Mouse (Mus musculus): ENCODE results near the gene Tnfaip1. TPM values are rescaled to one million over a fixed set of nuclear protein-coding genes. Genes with fewer than 3 reads are reported as not detected.
A peak's percentile ranks its signal among the peaks of the same experiment; 100 is the strongest.
"Not testable (repeated sequence)": the region's sequence is repeated elsewhere in the genome, so short reads cannot be mapped to it uniquely, and the experiment has no call there.

Gene Tnfaip1
- polyA plus RNA-seq, 1 experiment from 2014 or later = 67.1 TPM

DNA sequence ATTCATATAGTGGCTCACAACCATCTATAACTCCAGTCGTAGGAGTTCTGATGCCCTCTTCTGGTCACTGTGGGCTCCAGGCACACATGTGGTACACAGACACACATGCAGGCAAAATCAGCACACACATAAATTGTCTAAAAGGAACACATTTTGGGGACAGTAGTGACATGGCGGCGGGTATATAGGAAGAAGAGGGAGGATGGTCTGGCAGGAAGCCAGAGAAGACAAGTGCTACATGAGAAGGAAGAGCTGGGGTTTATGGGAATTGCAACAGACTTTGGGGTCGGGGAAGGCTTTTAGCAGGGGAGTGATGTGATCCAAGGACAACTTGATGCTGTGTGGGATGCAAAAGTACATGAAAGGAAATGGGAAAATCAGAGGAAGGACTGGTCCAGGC, 1.6 kb downstream of the Tnfaip1 start:
- Histone ChIP-seq H3K27ac (replicated peaks) (0 out of 2 replicates have a peak overlapping the region, but pooled peaks have one; percentile 92), H3K9me3 (no peaks in the 10 kb centered on the region), H3K36me3 (peaks cover 18% of the 10 kb centered on the region), H3K4me3 (peak overlapping the region; percentile 55; the same call in 1 of the 2 replicates), H3K4me2 (replicated peaks) (peak overlapping the region; percentile 71), H3K27me3 (no peaks in the 10 kb centered on the region), H3K9ac (replicated peaks) (no peak overlapping the region), H3K4me1 (peaks cover 27% of the 10 kb centered on the region)
- no peak for ATAC-seq (replicated peaks)
- 84% methylated on average over 4 of the region's 4 CpGs for WGBS

DNA sequence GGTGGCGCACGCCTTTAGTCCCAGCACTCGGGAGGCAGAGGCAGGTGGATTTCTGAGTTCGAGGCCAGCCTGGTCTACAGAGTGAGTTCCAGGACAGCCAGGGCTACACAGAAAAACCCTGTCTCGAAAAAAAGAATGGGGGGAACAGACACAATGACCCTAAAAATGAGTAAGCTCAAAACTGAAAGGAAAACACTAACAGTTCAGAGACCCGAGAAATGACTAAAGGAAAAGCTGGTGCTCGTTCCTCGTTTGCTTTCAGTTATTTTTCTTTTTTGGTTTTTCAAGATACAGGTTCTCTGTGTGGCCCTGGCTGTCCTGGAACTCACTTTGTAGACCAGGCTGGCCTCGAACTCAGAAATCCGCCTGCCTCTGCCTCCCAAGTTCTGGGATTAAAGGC, 4.6 kb downstream of the Tnfaip1 start:
- Histone ChIP-seq H3K27ac (replicated peaks) (0 out of 2 replicates have a peak overlapping the region, but pooled peaks have one; percentile 21), H3K36me3 (peaks cover 33% of the 10 kb centered on the region), H3K4me1 (peaks cover 13% of the 10 kb centered on the region)
- not testable (repeated sequence) for H3K27me3 ChIP-seq; H3K9ac ChIP-seq (replicated peaks); H3K4me3 ChIP-seq; H3K9me3 ChIP-seq; ATAC-seq (replicated peaks); H3K4me2 ChIP-seq (replicated peaks)
- 92% methylated on average over 10 of the region's 10 CpGs for WGBS

- WGBS = 86% methylated on average over 6 of the region's 6 CpGs
- Histone ChIP-seq H3K4me1 (peaks cover 13% of the 10 kb centered on the region), H3K27me3 (no peaks in the 10 kb centered on the region), H3K4me2 (replicated peaks) (no peak overlapping the region), H3K36me3 (peaks cover 38% of the 10 kb centered on the region), H3K4me3 (no peak overlapping the region), H3K9ac (replicated peaks) (no peak overlapping the region), H3K9me3 (no peaks in the 10 kb centered on the region), H3K27ac (replicated peaks) (0 out of 2 replicates have a peak overlapping the region, but pooled peaks have one; percentile 21)
- ATAC-seq (replicated peaks) = no peak
Measured at GRCm38 (mm10) chr11:78531046-78531445, 5.1 kb downstream of the Tnfaip1 start.

DNA sequence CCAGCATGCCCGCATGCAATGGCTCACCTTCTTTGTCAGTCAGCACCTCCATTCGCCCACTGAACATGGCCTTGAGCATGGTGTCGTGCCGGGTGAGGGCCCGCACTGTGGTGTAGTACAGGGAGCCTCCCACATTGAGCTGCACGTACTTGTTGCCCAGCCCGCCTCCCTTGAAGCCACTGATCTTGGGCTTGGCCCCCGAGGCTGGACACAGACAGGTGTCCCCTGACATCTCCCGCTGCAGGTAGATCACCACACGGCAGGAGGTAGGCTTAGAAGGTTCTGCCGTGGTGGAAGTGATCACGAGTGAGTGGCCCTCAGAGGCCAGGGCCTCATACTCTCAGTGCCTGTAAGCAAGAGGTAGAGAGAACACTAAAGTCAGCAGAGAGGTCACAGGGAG, 6.1 kb downstream of the Tnfaip1 start:
- Histone ChIP-seq H3K9ac (replicated peaks) (no peak overlapping the region), H3K36me3 (peaks cover 48% of the 10 kb centered on the region), H3K4me1 (peaks cover 9% of the 10 kb centered on the region), H3K27me3 (no peaks in the 10 kb centered on the region), H3K27ac (replicated peaks) (no peak overlapping the region), H3K4me3 (no peak overlapping the region), H3K4me2 (replicated peaks) (no peak overlapping the region), H3K9me3 (no peaks in the 10 kb centered on the region)
- 90% methylated on average over 12 of the region's 12 CpGs for WGBS
- no peak for ATAC-seq (replicated peaks)

GRCm38 (mm10) chr11:78528714-78529113, 7.4 kb downstream of the Tnfaip1 start:
- no peak for ATAC-seq (replicated peaks)
- H3K4me3 ChIP-seq = no peak overlapping the region
- no peaks in the 10 kb centered on the region for H3K4me1 ChIP-seq
- no peak overlapping the region for H3K27ac ChIP-seq (replicated peaks)
- no peak overlapping the region for H3K9ac ChIP-seq (replicated peaks)
- H3K9me3 ChIP-seq = no peaks in the 10 kb centered on the region
- H3K27me3 ChIP-seq = no peaks in the 10 kb centered on the region
- peaks cover 61% of the 10 kb centered on the region for H3K36me3 ChIP-seq
- no peak overlapping the region for H3K4me2 ChIP-seq (replicated peaks)
- 84% methylated on average over 9 of the region's 9 CpGs for WGBS

DNA sequence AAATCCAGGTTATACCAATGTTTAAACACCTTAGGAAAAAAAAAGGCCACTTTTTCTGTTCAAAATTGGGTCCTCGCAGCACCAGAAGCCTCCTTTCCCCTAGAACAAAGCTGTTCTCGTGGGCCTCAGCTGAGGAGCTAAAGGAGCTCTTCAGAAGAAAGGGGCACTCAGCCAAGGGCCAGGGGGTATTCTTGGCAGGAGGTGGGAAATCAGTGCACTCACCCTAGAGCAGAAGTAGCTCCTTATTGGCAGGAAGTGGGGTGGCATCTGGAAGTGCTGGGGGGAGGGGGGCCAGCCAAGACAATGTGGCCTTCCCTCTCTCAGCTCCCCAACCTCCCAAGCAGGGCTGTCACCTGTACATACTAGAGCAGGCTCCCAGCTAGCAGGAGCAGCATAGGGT, 11.3 kb downstream of the Tnfaip1 start:
- Histone ChIP-seq H3K4me2 (replicated peaks) (no peak overlapping the region), H3K36me3 (peaks cover 93% of the 10 kb centered on the region), H3K27ac (replicated peaks) (peak overlapping the region; percentile 7; the same call in 1 of the 2 replicates), H3K9me3 (no peaks in the 10 kb centered on the region), H3K9ac (replicated peaks) (no peak overlapping the region), H3K4me1 (no peaks in the 10 kb centered on the region), H3K4me3 (no peak overlapping the region), H3K27me3 (no peaks in the 10 kb centered on the region)
- WGBS = 35% methylated on average over 2 of the region's 2 CpGs
- ATAC-seq (replicated peaks) = no peak

- WGBS = 84% methylated on average over 9 of the region's 9 CpGs
- Histone ChIP-seq H3K9me3 (no peaks in the 10 kb centered on the region), H3K9ac (replicated peaks) (no peak overlapping the region), H3K36me3 (peaks cover 95% of the 10 kb centered on the region), H3K27me3 (no peaks in the 10 kb centered on the region), H3K4me3 (no peak overlapping the region), H3K4me2 (replicated peaks) (no peak overlapping the region), H3K27ac (replicated peaks) (0 out of 2 replicates have a peak overlapping the region, but pooled peaks have one; percentile 21), H3K4me1 (no peaks in the 10 kb centered on the region)
- no peak for ATAC-seq (replicated peaks)
Measured at GRCm38 (mm10) chr11:78523241-78523955, 12.7 kb downstream of the Tnfaip1 start.

DNA sequence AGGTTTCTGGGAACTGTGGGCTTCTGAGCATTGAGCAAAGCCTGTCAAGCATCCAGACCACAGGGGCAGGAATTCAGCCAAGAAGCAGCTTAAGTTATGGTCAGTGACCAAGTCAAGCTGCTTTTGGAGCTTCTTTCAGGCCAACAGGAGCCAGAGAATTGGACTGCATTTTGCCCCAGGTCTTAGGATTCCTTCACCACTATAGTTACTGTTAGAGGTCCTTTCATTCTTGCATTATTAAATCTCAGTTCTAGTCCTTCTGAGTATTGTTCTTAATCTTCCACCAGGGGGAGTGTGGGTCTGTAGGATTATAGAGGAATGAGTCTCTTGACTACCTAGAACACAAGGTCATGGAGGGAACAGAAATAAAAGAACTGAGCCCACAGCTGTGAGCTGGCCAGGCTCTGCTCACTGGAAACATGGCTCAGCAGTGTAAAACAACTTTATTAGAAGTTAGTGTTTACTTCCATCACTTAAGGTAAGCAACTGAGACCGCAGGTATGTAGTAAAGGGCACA, 13.6 kb downstream of the Tnfaip1 start:
- no peaks in the 10 kb centered on the region for H3K9me3 ChIP-seq
- no peak overlapping the region for H3K27ac ChIP-seq (replicated peaks)
- no peak overlapping the region for H3K4me2 ChIP-seq (replicated peaks)
- no peaks in the 10 kb centered on the region for H3K4me1 ChIP-seq
- peaks cover 97% of the 10 kb centered on the region for H3K36me3 ChIP-seq
- WGBS = 96% methylated on average over 1 of the region's 1 CpGs
- no peak overlapping the region for H3K9ac ChIP-seq (replicated peaks)
- H3K27me3 ChIP-seq = no peaks in the 10 kb centered on the region
- no peak for ATAC-seq (replicated peaks)
- H3K4me3 ChIP-seq = no peak overlapping the region

GRCm38 (mm10) chr11:78521880-78522279, 14.3 kb downstream of the Tnfaip1 start:
- peaks cover 92% of the 10 kb centered on the region for H3K36me3 ChIP-seq
- H3K9me3 ChIP-seq = no peaks in the 10 kb centered on the region
- ATAC-seq (replicated peaks) = no peak
- H3K27me3 ChIP-seq = no peaks in the 10 kb centered on the region
- H3K4me3 ChIP-seq = no peak overlapping the region
- no peaks in the 10 kb centered on the region for H3K4me1 ChIP-seq
- 90% methylated on average over 3 of the region's 3 CpGs for WGBS
- no peak overlapping the region for H3K27ac ChIP-seq (replicated peaks)
- H3K9ac ChIP-seq (replicated peaks) = no peak overlapping the region
- H3K4me2 ChIP-seq (replicated peaks) = no peak overlapping the region

GRCm38 (mm10) chr11:78518931-78519330, 17.2 kb downstream of the Tnfaip1 start:
- Histone ChIP-seq H3K9ac (replicated peaks) (no peak overlapping the region), H3K4me3 (no peak overlapping the region), H3K9me3 (no peaks in the 10 kb centered on the region), H3K4me1 (no peaks in the 10 kb centered on the region), H3K27me3 (no peaks in the 10 kb centered on the region), H3K27ac (replicated peaks) (no peak overlapping the region), H3K36me3 (peaks cover 89% of the 10 kb centered on the region), H3K4me2 (replicated peaks) (no peak overlapping the region)
- no peak for ATAC-seq (replicated peaks)
- WGBS = 90% methylated on average over 10 of the region's 10 CpGs

GRCm38 (mm10) chr11:78515549-78516325, 20.4 kb downstream of the Tnfaip1 start:
- Histone ChIP-seq H3K4me3 (no peak overlapping the region), H3K27me3 (no peaks in the 10 kb centered on the region), H3K9me3 (no peaks in the 10 kb centered on the region), H3K4me2 (replicated peaks) (no peak overlapping the region), H3K36me3 (peaks cover 58% of the 10 kb centered on the region), H3K4me1 (peaks cover 19% of the 10 kb centered on the region), H3K9ac (replicated peaks) (no peak overlapping the region), H3K27ac (replicated peaks) (no peak overlapping the region)
- WGBS = 71% methylated on average over 2 of the region's 2 CpGs
- ATAC-seq (replicated peaks) = no peak

- Histone ChIP-seq H3K4me1 (peaks cover 19% of the 10 kb centered on the region), H3K27ac (replicated peaks) (no peak overlapping the region), H3K9ac (replicated peaks) (peak overlapping the region; percentile 98), H3K27me3 (no peaks in the 10 kb centered on the region), H3K4me3 (peak overlapping the region; percentile 96), H3K9me3 (no peaks in the 10 kb centered on the region), H3K4me2 (replicated peaks) (peak overlapping the region; percentile 92), H3K36me3 (peaks cover 41% of the 10 kb centered on the region)
- ATAC-seq (replicated peaks) = no peak
- 67% methylated on average over 3 of the region's 3 CpGs for WGBS
Measured at GRCm38 (mm10) chr11:78513106-78513790, 22.9 kb downstream of the Tnfaip1 start.
